Mouse (Mus musculus): Measurements from ENCODE around the gene Ythdf1. TPM values are rescaled to one million over a fixed set of nuclear protein-coding genes. Genes with fewer than 3 reads are reported as not detected.

The Ythdf1 gene
- total and polyA plus RNA-seq, 2 experiments from 2014 or later: 51.8 to 52.9 TPM

DNA sequence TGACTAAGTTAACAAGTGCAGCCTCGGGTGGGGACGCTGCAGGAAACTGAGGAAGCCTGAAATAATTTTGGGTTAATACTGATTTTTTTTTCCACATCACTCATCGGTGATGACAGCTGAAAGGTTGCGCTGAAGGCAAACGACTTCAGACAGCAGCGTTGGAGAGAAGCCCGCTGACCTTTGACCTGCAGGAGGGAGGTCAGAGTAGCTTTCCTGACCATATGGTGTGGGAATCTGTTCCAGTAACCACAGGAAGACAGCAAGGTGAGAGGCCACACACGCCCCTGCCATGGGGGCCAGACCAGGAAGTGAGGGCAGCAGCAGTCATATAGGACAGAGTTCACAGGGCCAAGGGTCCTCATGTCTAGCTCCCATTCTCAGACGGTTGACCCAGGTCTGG lies 39.5 kb downstream of the Ythdf1 start:
- no peak overlapping the region for H3K9ac ChIP-seq (replicated peaks; ENCODE audit: low read length)
- H3K36me3 ChIP-seq (ENCODE audit: insufficient read depth, low read length): no peaks in the 10 kb centered on the region
- TF ChIP-seq CTCF (IDR thresholded peaks at IDR 0.05; ENCODE audit: low read depth): no peak
- 64% methylated on average over 9 of the region's 9 CpGs for WGBS
- no peak for ATAC-seq
- no peak overlapping the region for H3K27ac ChIP-seq
- H3K4me1 ChIP-seq (ENCODE audit: insufficient read depth, low read length): peaks cover 14% of the 10 kb centered on the region; the same call in 1 of the 2 replicates
- no peak for DNase-seq (ENCODE audit: low spot score)
- no peaks in the 10 kb centered on the region for H3K27me3 ChIP-seq (ENCODE audit: insufficient read depth, low read length)
- no peak overlapping the region for H3K4me2 ChIP-seq (ENCODE audit: low read depth, low read length)
- no peak overlapping the region for H3K4me3 ChIP-seq (ENCODE audit: low read length)
- H3K9me3 ChIP-seq (ENCODE audit: low read length): no peaks in the 10 kb centered on the region

GRCm38 (mm10) chr2:180879365-180880067 lies 41.2 kb downstream of the Ythdf1 start:
- Histone ChIP-seq H3K27me3 (ENCODE audit: insufficient read depth, low read length) (no peaks in the 10 kb centered on the region), H3K9me3 (ENCODE audit: low read length) (no peaks in the 10 kb centered on the region), H3K4me3 (ENCODE audit: low read length) (no peak overlapping the region), H3K9ac (replicated peaks; ENCODE audit: low read length) (0 out of 2 replicates have a peak overlapping the region, but pooled peaks have one; percentile 0), H3K4me2 (ENCODE audit: low read depth, low read length) (no peak overlapping the region), H3K4me1 (ENCODE audit: insufficient read depth, low read length) (peaks cover 14% of the 10 kb centered on the region; the same call in 1 of the 2 replicates), H3K36me3 (ENCODE audit: insufficient read depth, low read length) (no peaks in the 10 kb centered on the region), H3K27ac (peak overlapping the region; percentile 61)
- peak; percentile 15; the same call in 1 of the 2 replicates for TF ChIP-seq CTCF (IDR thresholded peaks at IDR 0.05; ENCODE audit: low read depth)
- ATAC-seq (peak; percentile 93), DNase-seq (ENCODE audit: low spot score) (peak; percentile 87)
- 16% methylated on average over 7 of the region's 7 CpGs for WGBS

DNA sequence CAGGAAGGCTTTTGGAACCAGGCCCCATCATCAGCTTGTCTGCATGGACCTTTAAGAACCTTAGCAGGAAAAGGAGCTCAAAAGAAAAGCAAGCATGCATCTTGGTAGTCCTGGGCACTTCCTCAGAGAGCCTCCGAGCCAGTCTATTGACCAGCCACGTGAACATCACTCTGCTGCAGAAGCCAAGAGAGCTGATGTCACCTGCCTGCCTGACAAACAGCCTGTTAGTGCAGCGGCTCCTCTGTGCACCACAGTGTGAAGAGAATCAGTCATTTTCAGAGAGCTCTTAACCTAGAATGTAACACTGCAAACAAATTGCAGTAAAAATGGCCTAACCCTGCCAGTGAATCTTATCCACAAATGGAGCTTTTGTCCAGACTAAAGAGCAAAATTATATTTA lies 50.7 kb downstream of the Ythdf1 start:
- peak; percentile 51 for DNase-seq (ENCODE audit: low spot score)
- H3K27ac ChIP-seq: peak overlapping the region; percentile 17; the same call in 1 of the 2 replicates
- H3K36me3 ChIP-seq (ENCODE audit: insufficient read depth, low read length): no peaks in the 10 kb centered on the region
- no peak overlapping the region for H3K4me2 ChIP-seq (ENCODE audit: low read depth, low read length)
- TF ChIP-seq CTCF (IDR thresholded peaks at IDR 0.05; ENCODE audit: low read depth): no peak
- H3K9ac ChIP-seq (replicated peaks; ENCODE audit: low read length): no peak overlapping the region
- H3K4me3 ChIP-seq (ENCODE audit: low read length): no peak overlapping the region
- no peaks in the 10 kb centered on the region for H3K27me3 ChIP-seq (ENCODE audit: insufficient read depth, low read length)
- ATAC-seq: peak; percentile 71; the same call in 1 of the 2 replicates
- 37% methylated on average over 3 of the region's 3 CpGs for WGBS
- peaks cover 3% of the 10 kb centered on the region; the same call in 1 of the 2 replicates for H3K4me1 ChIP-seq (ENCODE audit: insufficient read depth, low read length)
- no peaks in the 10 kb centered on the region for H3K9me3 ChIP-seq (ENCODE audit: low read length)

GRCm38 (mm10) chr2:180861561-180861960 lies 59.2 kb downstream of the Ythdf1 start:
- WGBS: 38% methylated on average over 12 of the region's 12 CpGs
- DNase-seq (ENCODE audit: low spot score) (peak; percentile 69), ATAC-seq (peak; percentile 64)
- H3K9ac ChIP-seq (replicated peaks; ENCODE audit: low read length): no peak overlapping the region
- 0 out of 2 replicates have a peak, but pooled peaks cover 3% of the 10 kb centered on the region for H3K27me3 ChIP-seq (ENCODE audit: insufficient read depth, low read length)
- no peak overlapping the region for H3K4me2 ChIP-seq (ENCODE audit: low read depth, low read length)
- TF ChIP-seq CTCF (IDR thresholded peaks at IDR 0.05; ENCODE audit: low read depth): no peak
- no peaks in the 10 kb centered on the region for H3K9me3 ChIP-seq (ENCODE audit: low read length)
- H3K4me1 ChIP-seq (ENCODE audit: insufficient read depth, low read length): peaks cover 5% of the 10 kb centered on the region; the same call in 1 of the 2 replicates
- H3K36me3 ChIP-seq (ENCODE audit: insufficient read depth, low read length): no peaks in the 10 kb centered on the region
- H3K27ac ChIP-seq: peak overlapping the region; percentile 76
- H3K4me3 ChIP-seq (ENCODE audit: low read length): no peak overlapping the region

GRCm38 (mm10) chr2:180857121-180857520 lies 63.6 kb downstream of the Ythdf1 start:
- peak; percentile 57; the same call in 1 of the 2 replicates for ATAC-seq
- no peak for TF ChIP-seq CTCF (IDR thresholded peaks at IDR 0.05; ENCODE audit: low read depth)

DNA sequence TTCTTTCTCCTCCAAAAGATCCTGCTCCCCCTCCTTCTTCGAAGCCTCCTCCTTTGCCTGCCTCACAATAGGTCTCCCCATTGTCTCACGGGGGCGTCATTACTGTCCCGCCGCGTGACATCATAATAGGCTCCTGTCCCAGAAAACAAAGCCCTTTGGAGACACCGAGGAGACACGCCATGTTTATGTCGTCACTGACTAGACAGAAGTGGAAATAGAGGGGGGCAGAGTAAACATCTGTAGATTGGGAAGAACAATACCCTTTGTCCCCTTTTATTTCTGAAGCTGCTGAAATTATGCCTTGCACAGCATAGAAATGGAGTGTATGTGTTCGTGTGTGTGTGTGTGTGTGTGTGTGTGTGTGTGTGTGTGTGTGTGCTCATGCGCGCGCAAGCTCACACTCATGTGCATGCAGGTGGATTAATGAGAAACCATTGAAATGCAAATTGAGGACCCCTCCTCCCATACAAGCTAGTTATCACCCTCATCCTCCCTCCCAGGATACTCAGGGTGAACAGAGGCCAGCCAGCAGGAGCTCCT lies 65.7 kb downstream of the Ythdf1 start:
- no peaks in the 10 kb centered on the region for H3K36me3 ChIP-seq (ENCODE audit: insufficient read depth, low read length)
- DNase-seq (ENCODE audit: low spot score): peak; percentile 62
- peak; percentile 65 for ATAC-seq
- H3K27ac ChIP-seq: peak overlapping the region; percentile 59; the same call in 1 of the 2 replicates
- TF ChIP-seq CTCF (IDR thresholded peaks at IDR 0.05; ENCODE audit: low read depth): no peak
- no peak overlapping the region for H3K4me3 ChIP-seq (ENCODE audit: low read length)
- 6% methylated on average over 13 of the region's 13 CpGs for WGBS
- 0 out of 2 replicates have a peak, but pooled peaks cover 3% of the 10 kb centered on the region for H3K27me3 ChIP-seq (ENCODE audit: insufficient read depth, low read length)
- H3K4me2 ChIP-seq (ENCODE audit: low read depth, low read length): peak overlapping the region; percentile 35
- no peaks in the 10 kb centered on the region for H3K9me3 ChIP-seq (ENCODE audit: low read length)
- no peaks in the 10 kb centered on the region for H3K4me1 ChIP-seq (ENCODE audit: insufficient read depth, low read length)
- no peak overlapping the region for H3K9ac ChIP-seq (replicated peaks; ENCODE audit: low read length)

More at GRCm38 (mm10) chr2:180857121-180857520, 63.6 kb downstream of the Ythdf1 start:
- H3K4me3 ChIP-seq (ENCODE audit: low read length): no peak overlapping the region
- 31% methylated on average over 8 of the region's 8 CpGs for WGBS
- no peak overlapping the region for H3K9ac ChIP-seq (replicated peaks; ENCODE audit: low read length)
- peaks cover 5% of the 10 kb centered on the region; the same call in 1 of the 2 replicates for H3K4me1 ChIP-seq (ENCODE audit: insufficient read depth, low read length)
- H3K4me2 ChIP-seq (ENCODE audit: low read depth, low read length): no peak overlapping the region
- H3K27ac ChIP-seq: no peak overlapping the region
- no peaks in the 10 kb centered on the region for H3K36me3 ChIP-seq (ENCODE audit: insufficient read depth, low read length)
- DNase-seq (ENCODE audit: low spot score): peak; percentile 53
- H3K27me3 ChIP-seq (ENCODE audit: insufficient read depth, low read length): 0 out of 2 replicates have a peak, but pooled peaks cover 3% of the 10 kb centered on the region
- no peaks in the 10 kb centered on the region for H3K9me3 ChIP-seq (ENCODE audit: low read length)

Small RNA genes within 50 kb of the gene (microRNA-seq; reads per million reads assigned to microRNA genes)
- 1.6 to 2.1 reads per million in 2 experiments for gene Mir124a-3

Other genes with a start within 250 kb of the Ythdf1 start
- gene Dido1, start 210.9 kb downstream of the Ythdf1 start, total RNA-seq (2014; rRNA removed): 35.7 and 36.3 TPM in 2 replicates
- gene Dido1, start 210.9 kb downstream of the Ythdf1 start, polyA plus RNA-seq (2015; fragmentation: Nextera tagmentation; extraction: Ambion mirVana): 21.7 and 22.8 TPM in 2 replicates
- 43.2 and 51.1 TPM in 2 replicates for gene Gid8, start 210.8 kb downstream of the Ythdf1 start, total RNA-seq (2014; rRNA removed)
- gene Gid8, start 210.8 kb downstream of the Ythdf1 start, polyA plus RNA-seq (2015; fragmentation: Nextera tagmentation; extraction: Ambion mirVana): 45.5 TPM in 2 replicates
- 0.32 and 0.68 TPM in 2 replicates for gene Slc17a9, start 195.7 kb downstream of the Ythdf1 start, total RNA-seq (2014; rRNA removed)
- gene Slc17a9, start 195.7 kb downstream of the Ythdf1 start, polyA plus RNA-seq (2015; fragmentation: Nextera tagmentation; extraction: Ambion mirVana): 0.29 and 0.52 TPM in 2 replicates
- 0.72 and 0.73 TPM in 2 replicates for gene Bhlhe23, start 144.0 kb downstream of the Ythdf1 start, total RNA-seq (2014; rRNA removed)
- 0.23 and 0.49 TPM in 2 replicates for gene Bhlhe23, start 144.0 kb downstream of the Ythdf1 start, polyA plus RNA-seq (2015; fragmentation: Nextera tagmentation; extraction: Ambion mirVana)
- 0.29 TPM in 1 of 2 replicates, not detected in the other for gene Birc7, start 8.1 kb upstream of the Ythdf1 start, total RNA-seq (2014; rRNA removed)
- gene Birc7, start 8.1 kb upstream of the Ythdf1 start, polyA plus RNA-seq (2015; fragmentation: Nextera tagmentation; extraction: Ambion mirVana): 0.40 TPM in 2 replicates
- 56.6 and 76.0 TPM in 2 replicates for gene Nkain4, start 33.8 kb upstream of the Ythdf1 start, total RNA-seq (2014; rRNA removed)
- 118 and 133 TPM in 2 replicates for gene Nkain4, start 33.8 kb upstream of the Ythdf1 start, polyA plus RNA-seq (2015; fragmentation: Nextera tagmentation; extraction: Ambion mirVana)
- 94.8 and 112 TPM in 2 replicates for gene Arfgap1, start 46.3 kb upstream of the Ythdf1 start, total RNA-seq (2014; rRNA removed)
- gene Arfgap1, start 46.3 kb upstream of the Ythdf1 start, polyA plus RNA-seq (2015; fragmentation: Nextera tagmentation; extraction: Ambion mirVana): 107 and 110 TPM in 2 replicates
- gene Col20a1, start 65.6 kb upstream of the Ythdf1 start, total RNA-seq (2014; rRNA removed): 0.47 and 0.68 TPM in 2 replicates
- 0.09 and 0.28 TPM in 2 replicates for gene Col20a1, start 65.6 kb upstream of the Ythdf1 start, polyA plus RNA-seq (2015; fragmentation: Nextera tagmentation; extraction: Ambion mirVana)
- gene Chrna4, start 122.6 kb upstream of the Ythdf1 start, total RNA-seq (2014; rRNA removed): 50.5 and 52.7 TPM in 2 replicates
- gene Chrna4, start 122.6 kb upstream of the Ythdf1 start, polyA plus RNA-seq (2015; fragmentation: Nextera tagmentation; extraction: Ambion mirVana): 35.2 and 41.4 TPM in 2 replicates
- gene Kcnq2, start 214.4 kb upstream of the Ythdf1 start, total RNA-seq (2014; rRNA removed): 128 and 142 TPM in 2 replicates
- gene Kcnq2, start 214.4 kb upstream of the Ythdf1 start, polyA plus RNA-seq (2015; fragmentation: Nextera tagmentation; extraction: Ambion mirVana): 32.3 and 34.6 TPM in 2 replicates
- gene Eef1a2, start 236.1 kb upstream of the Ythdf1 start, total RNA-seq (2014; rRNA removed): 304 and 351 TPM in 2 replicates
- gene Eef1a2, start 236.1 kb upstream of the Ythdf1 start, polyA plus RNA-seq (2015; fragmentation: Nextera tagmentation; extraction: Ambion mirVana): 24.7 and 26.7 TPM in 2 replicates